9 mouse cellular contexts compared by ENCODE assay signal in genomic region chr1:86530871-86531546, GRCm38 (mm10). TPM values are rescaled to one million over a fixed set of nuclear protein-coding genes. Genes with fewer than 3 reads are reported as not detected.
DNase-seq lines count a peak whose midpoint lies in the region; ATAC-seq and TF ChIP-seq lines count a peak whose summit lies in the region.
"Had no signal": no experiment of that assay in that cellular context is flagged by ENCODE, and none has a peak within 500 bp of the region (broad histone marks: within the 10 kb centered on the region; RNA-seq: fewer than 3 reads in every experiment).

No protein-coding gene starts in this region.

- no peaks in the 10 kb centered on the region for H3K27me3 ChIP-seq in E14TG2a.4 (ENCODE audit: insufficient read depth, low read length)
- H3K27me3 ChIP-seq in forebrain, postnatal 0 days (ENCODE audit: insufficient read depth, low read length), result no peaks in the 10 kb centered on the region
- no peaks in the 10 kb centered on the region for H3K27me3 ChIP-seq in midbrain, embryonic 12.5 days

- no peak overlapping the region for H3K9ac ChIP-seq in forebrain, postnatal 0 days
- H3K9ac ChIP-seq in midbrain, embryonic 12.5 days (replicated peaks), result peak overlapping the region; percentile 35

- ATAC-seq in forebrain, postnatal 0 days, result no peak
- ATAC-seq in midbrain, embryonic 12.5 days (ENCODE audit: low FRiP score, low read depth), result no peak

- TF ChIP-seq CTCF in E14TG2a.4 (conservative IDR thresholded peaks at IDR 0.05; ENCODE audit: low read length), result no peak
- TF ChIP-seq CTCF in forebrain, postnatal 0 days (IDR thresholded peaks at IDR 0.05; ENCODE audit: low read depth), result no peak

- peaks cover 37% of the 10 kb centered on the region for H3K36me3 ChIP-seq in E14TG2a.4 (ENCODE audit: insufficient read depth, low read length)
- H3K36me3 ChIP-seq in forebrain, postnatal 0 days (ENCODE audit: insufficient read depth), result peaks cover 13% of the 10 kb centered on the region
- H3K36me3 ChIP-seq in midbrain, embryonic 12.5 days, result peaks cover 28% of the 10 kb centered on the region

- H3K27ac ChIP-seq in forebrain, postnatal 0 days (ENCODE audit: low read depth, low read length), result peak overlapping the region; percentile 9; the same call in 1 of the 2 replicates
- H3K27ac ChIP-seq in midbrain, embryonic 12.5 days (replicated peaks), result peak overlapping the region; percentile 77
- H3K27ac ChIP-seq: macrophage had no signal

- H3K4me3 ChIP-seq in E14TG2a.4 (replicated peaks; ENCODE audit: low read length), result peak overlapping the region; percentile 58
- no peak overlapping the region for H3K4me3 ChIP-seq in forebrain, postnatal 0 days (ENCODE audit: low read depth, low read length)
- H3K4me3 ChIP-seq in midbrain, embryonic 12.5 days, result peak overlapping the region; percentile 9; the same call in 1 of the 2 replicates

- H3K4me1 ChIP-seq in E14TG2a.4 (replicated peaks; ENCODE audit: low read depth, low read length), result peaks cover 45% of the 10 kb centered on the region
- 0 out of 2 replicates have a peak, but pooled peaks cover 8% of the 10 kb centered on the region for H3K4me1 ChIP-seq in forebrain, postnatal 0 days (ENCODE audit: insufficient read depth)
- H3K4me1 ChIP-seq in midbrain, embryonic 12.5 days, result peaks cover 34% of the 10 kb centered on the region

- DNase-seq in gastrocnemius, adult 18-20 months (ENCODE audit: low spot score), result peak; percentile 24
- no peak for DNase-seq in gastrocnemius, postnatal 14 days
- peak; percentile 47 for DNase-seq in forebrain, postnatal 0 days
- DNase-seq in urinary bladder, postnatal 14 days (ENCODE audit: low spot score), result no peak
- DNase-seq in right cerebral cortex, adult 18-20 months, result no peak
- no peak for DNase-seq in right cerebral cortex, adult 2 months (ENCODE audit: low spot score in 2 of 2)

- WGBS in forebrain, postnatal 0 days, result 11% methylated on average over 4 of the region's 4 CpGs
- 17% methylated on average over 4 of the region's 4 CpGs for WGBS in midbrain, embryonic 12.5 days

- no peaks in the 10 kb centered on the region for H3K9me3 ChIP-seq in E14TG2a.4 (ENCODE audit: low read length)
- H3K9me3 ChIP-seq in forebrain, postnatal 0 days (ENCODE audit: low read length), result no peaks in the 10 kb centered on the region
- H3K9me3 ChIP-seq in midbrain, embryonic 12.5 days, result no peaks in the 10 kb centered on the region

- intact Hi-C loops in gastrocnemius, postnatal 14 days (cut with DNase I; ENCODE audit: low total_unique reads), result loop anchor here (10.0 kb wide), 1 partner anchor 86 kb away; no protein-coding TSS in a partner anchor

- no peak overlapping the region; the same call in 1 of the 2 replicates for H3K4me2 ChIP-seq in forebrain, postnatal 0 days (ENCODE audit: low read depth)
- peak overlapping the region; percentile 18 for H3K4me2 ChIP-seq in midbrain, embryonic 12.5 days (replicated peaks)

RNA-seq across cellular contexts. Expression of gene Ptma, which starts 4.5 kb away (rescaled TPM):
- total RNA-seq in gastrocnemius, adult 18-20 months (2021), result 10 to 100 TPM; 64.2 to 99.0 TPM
- total RNA-seq in gastrocnemius, postnatal 14 days (2021), result 100 to 1,000 TPM; 184 to 248 TPM
- 1,921 and 1,968 TPM in 2 replicates for total RNA-seq in forebrain, postnatal 0 days (2014; rRNA removed)
- 1,724 and 1,908 TPM in 2 replicates for polyA plus RNA-seq in forebrain, postnatal 0 days (2015; fragmentation: Nextera tagmentation; extraction: Ambion mirVana)
- polyA plus RNA-seq in midbrain, embryonic 12.5 days (2016; fragmentation: Nextera tagmentation; extraction: Ambion mirVana), result 2,626 and 2,824 TPM in 2 replicates

RNA-seq across cellular contexts. Expression of gene Pde6d, which starts 51.4 kb away (rescaled TPM):
- total RNA-seq in gastrocnemius, adult 18-20 months (2021), result 10 to 100 TPM; 27.5 to 29.3 TPM
- 10 to 100 TPM; 25.0 to 30.2 TPM for total RNA-seq in gastrocnemius, postnatal 14 days (2021)
- 44.9 and 59.0 TPM in 2 replicates for total RNA-seq in forebrain, postnatal 0 days (2014; rRNA removed)
- polyA plus RNA-seq in forebrain, postnatal 0 days (2015; fragmentation: Nextera tagmentation; extraction: Ambion mirVana), result 110 and 116 TPM in 2 replicates
- polyA plus RNA-seq in midbrain, embryonic 12.5 days (2016; fragmentation: Nextera tagmentation; extraction: Ambion mirVana), result 96.6 and 104 TPM in 2 replicates

RNA-seq across cellular contexts. Expression of gene Cops7b, which starts 51.7 kb away (rescaled TPM):
- 10 to 100 TPM; 10.3 to 10.5 TPM for total RNA-seq in gastrocnemius, adult 18-20 months (2021)
- 1 to 10 TPM; 8.2 to 9.6 TPM for total RNA-seq in gastrocnemius, postnatal 14 days (2021)
- total RNA-seq in forebrain, postnatal 0 days (2014; rRNA removed), result 37.6 and 40.3 TPM in 2 replicates
- 54.3 and 54.7 TPM in 2 replicates for polyA plus RNA-seq in forebrain, postnatal 0 days (2015; fragmentation: Nextera tagmentation; extraction: Ambion mirVana)
- 62.4 and 62.6 TPM in 2 replicates for polyA plus RNA-seq in midbrain, embryonic 12.5 days (2016; fragmentation: Nextera tagmentation; extraction: Ambion mirVana)

Comparison
In these comparisons a context has a peak if more than half of its experiments do, and no peak if none do; other contexts are left out.
1. DNase-seq: peak in gastrocnemius, adult 18-20 months (single experiment) and forebrain, postnatal 0 days (single experiment); none in gastrocnemius, postnatal 14 days (single experiment), urinary bladder, postnatal 14 days (single experiment), right cerebral cortex, adult 18-20 months (single experiment) and right cerebral cortex, adult 2 months (0 of 2).